Mouse (Mus musculus) myocyte (in vitro differentiated cells): ENCODE results near the gene Supt3.

ENCODE experiments used
- E2F4 ChIP-seq: IDR thresholded peaks from one replicate; pipeline ENCODE4 v1.6.1; 2011; ENCODE audit warnings: mild to moderate bottlenecking, control low read depth, moderate library complexity; ENCODE audit not compliant: insufficient read depth
- MAX ChIP-seq: IDR thresholded peaks from one replicate; pipeline ENCODE4 v1.6.1; 2011; ENCODE audit warnings: low read depth, mild to moderate bottlenecking, control low read depth
- MYOG ChIP-seq, 3 experiments: IDR thresholded peaks; one replicate each; pipeline ENCODE4 v1.6.1; 2011; ENCODE audit warnings: control low read depth in 2 of 3, low read depth in 2 of 3, mild to moderate bottlenecking in 2 of 3; ENCODE audit not compliant: insufficient read length in 2 of 3, control insufficient read depth in 1 of 3, insufficient read depth in 1 of 3
- POLR2A ChIP-seq: IDR thresholded peaks from one replicate; pipeline ENCODE4 v1.6.1; 2011; ENCODE audit warnings: low read depth, mild to moderate bottlenecking, control low read depth, moderate library complexity; ENCODE audit not compliant: insufficient read length
- TCF12 ChIP-seq: IDR thresholded peaks from one replicate; pipeline ENCODE4 v1.6.1; 2011; ENCODE audit warnings: mild to moderate bottlenecking, control low read depth; ENCODE audit not compliant: poor library complexity, insufficient read depth, severe bottlenecking
- USF1 ChIP-seq: IDR thresholded peaks from one replicate; pipeline ENCODE4 v1.6.1; 2011; ENCODE audit warnings: low read depth, mild to moderate bottlenecking, control low read depth, moderate library complexity

DNA sequence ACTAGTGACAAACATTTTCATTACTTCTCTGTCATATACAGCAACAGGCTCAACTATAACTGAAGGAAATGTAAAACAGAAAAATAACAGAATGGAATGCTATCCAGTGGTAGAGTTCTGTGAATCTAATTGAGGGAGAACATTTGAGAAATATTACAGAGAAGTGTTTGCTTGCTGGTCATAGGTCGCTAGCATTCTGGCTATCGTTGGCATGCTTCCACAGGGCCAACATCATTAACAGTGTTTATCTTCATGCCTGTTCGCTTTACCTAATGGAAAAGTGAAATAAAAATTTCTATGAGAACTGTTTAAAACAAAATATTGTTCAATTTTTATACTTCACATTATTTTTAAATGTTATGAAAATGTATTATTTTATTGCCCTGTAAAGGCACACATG lies 290.5 kb downstream of the Supt3 start:
- TF ChIP-seq POLR2A, result no peak
- TF ChIP-seq MYOG (IDR thresholded peaks at IDR 0.05; ENCODE audit: control insufficient read depth in 1 of 3, insufficient read depth in 1 of 3, insufficient read length in 2 of 3, low read depth in 2 of 3), result no peak
- TF ChIP-seq E2F4, result no peak
- no peak for TF ChIP-seq USF1
- TF ChIP-seq TCF12, result no peak
- TF ChIP-seq MAX, result no peak
